Comparison of ENCODE assay signal across 14 mouse cellular contexts in genomic region chr7:130969076-130969475, GRCm38 (mm10). TPM values are rescaled to one million over a fixed set of nuclear protein-coding genes. Genes with fewer than 3 reads are reported as not detected.
DNase-seq lines count a peak whose midpoint lies in the region; ATAC-seq and TF ChIP-seq lines count a peak whose summit lies in the region.
"Had no signal": no experiment of that assay in that cellular context is flagged by ENCODE, and none has a peak within 500 bp of the region (broad histone marks: within the 10 kb centered on the region; RNA-seq: fewer than 3 reads in every experiment).

No protein-coding gene starts in this region.

- peaks cover 51% of the 10 kb centered on the region for H3K4me1 ChIP-seq in embryonic facial prominence, embryonic 13.5 days
- H3K4me1 ChIP-seq in embryonic facial prominence, embryonic 10.5 days, result peaks cover 43% of the 10 kb centered on the region
- H3K4me1 ChIP-seq in lung, embryonic 14.5 days (ENCODE audit: insufficient read depth), result peaks cover 16% of the 10 kb centered on the region
- H3K4me1 ChIP-seq in brown adipose tissue, adult 24 weeks (ENCODE audit: control insufficient read depth, insufficient read depth, insufficient read length, low read length), result peaks cover 8% of the 10 kb centered on the region
- H3K4me1 ChIP-seq in forebrain, embryonic 10.5 days, result peaks cover 29% of the 10 kb centered on the region
- H3K4me1 ChIP-seq in forebrain, embryonic 14.5 days (ENCODE audit: control insufficient read depth, insufficient read depth, low read length), result peaks cover 2% of the 10 kb centered on the region; the same call in 1 of the 2 replicates
- H3K4me1 ChIP-seq: liver, embryonic 13.5 days had no signal

- no peak for DNase-seq in embryonic facial prominence, embryonic 10.5 days (ENCODE audit: low spot score)
- DNase-seq in lung, embryonic 14.5 days, result peak; percentile 42
- no peak for DNase-seq in lung, postnatal 4 days
- DNase-seq in forebrain, embryonic 10.5 days (ENCODE audit: extremely low spot score, low spot score), result no peak
- DNase-seq in forebrain, embryonic 14.5 days (ENCODE audit: low spot score), result no peak
- DNase-seq: forebrain, postnatal 0 days; kidney, adult 18-20 months; liver, embryonic 13.5 days; thymus, adult 18-20 months had no signal

- H3K4me3 ChIP-seq in embryonic facial prominence, embryonic 13.5 days, result no peak overlapping the region
- H3K4me3 ChIP-seq in embryonic facial prominence, embryonic 10.5 days, result no peak overlapping the region
- no peak overlapping the region for H3K4me3 ChIP-seq in lung, embryonic 14.5 days (ENCODE audit: low read depth, low read length)
- H3K4me3 ChIP-seq in brown adipose tissue, adult 24 weeks (ENCODE audit: insufficient read depth, low read depth, low read length), result no peak overlapping the region
- no peak overlapping the region for H3K4me3 ChIP-seq in myocyte
- no peak overlapping the region for H3K4me3 ChIP-seq in forebrain, embryonic 10.5 days
- no peak overlapping the region for H3K4me3 ChIP-seq in forebrain, embryonic 14.5 days (ENCODE audit: low read depth, low read length)
- H3K4me3 ChIP-seq: hindbrain, embryonic 15.5 days; liver, embryonic 13.5 days; midbrain, embryonic 10.5 days had no signal

- H3K36me3 ChIP-seq in embryonic facial prominence, embryonic 13.5 days, result no peaks in the 10 kb centered on the region
- H3K36me3 ChIP-seq in embryonic facial prominence, embryonic 10.5 days (replicated peaks), result no peaks in the 10 kb centered on the region
- H3K36me3 ChIP-seq in lung, embryonic 14.5 days (ENCODE audit: insufficient read depth), result no peaks in the 10 kb centered on the region
- H3K36me3 ChIP-seq in myocyte (ENCODE audit: control insufficient read depth, insufficient read depth), result peaks cover 27% of the 10 kb centered on the region
- no peaks in the 10 kb centered on the region for H3K36me3 ChIP-seq in forebrain, embryonic 10.5 days (replicated peaks)
- H3K36me3 ChIP-seq in forebrain, embryonic 14.5 days (ENCODE audit: control insufficient read depth, insufficient read depth, low read length), result no peaks in the 10 kb centered on the region
- H3K36me3 ChIP-seq: hindbrain, embryonic 15.5 days; liver, embryonic 13.5 days; midbrain, embryonic 10.5 days had no signal

- H3ac ChIP-seq in myocyte (ENCODE audit: control insufficient read depth, insufficient read length), result no peak overlapping the region

- TF ChIP-seq CTCF in lung, embryonic 14.5 days (IDR thresholded peaks at IDR 0.05; ENCODE audit: low read depth), result no peak

- no peaks in the 10 kb centered on the region for H3K79me2 ChIP-seq in myocyte (ENCODE audit: control insufficient read depth, insufficient read depth)

- no peak overlapping the region for H3K9ac ChIP-seq in embryonic facial prominence, embryonic 13.5 days
- no peak overlapping the region for H3K9ac ChIP-seq in lung, embryonic 14.5 days
- H3K9ac ChIP-seq in forebrain, embryonic 14.5 days (ENCODE audit: low read length), result no peak overlapping the region
- H3K9ac ChIP-seq: forebrain, postnatal 0 days; hindbrain, embryonic 15.5 days; liver, embryonic 13.5 days had no signal

- ATAC-seq in embryonic facial prominence, embryonic 13.5 days (ENCODE audit: insufficient number of reproducible peaks, insufficient read depth, low FRiP score, low TSS enrichment, low read depth), result no peak
- no peak for ATAC-seq in lung, embryonic 14.5 days (ENCODE audit: insufficient read depth)
- no peak for ATAC-seq in forebrain, embryonic 14.5 days
- ATAC-seq: forebrain, postnatal 0 days had no signal

- no peak for TF ChIP-seq POLR2A in myocyte (IDR thresholded peaks at IDR 0.05; ENCODE audit: insufficient read length, low read depth)

- 81% methylated on average over 5 of the region's 5 CpGs for WGBS in embryonic facial prominence, embryonic 13.5 days
- WGBS in embryonic facial prominence, embryonic 10.5 days, result 93% methylated on average over 5 of the region's 5 CpGs
- 85% methylated on average over 5 of the region's 5 CpGs for WGBS in lung, embryonic 14.5 days
- 92% methylated on average over 5 of the region's 5 CpGs for WGBS in forebrain, embryonic 10.5 days
- WGBS in forebrain, embryonic 14.5 days, result 80% methylated on average over 5 of the region's 5 CpGs

- H3K27me3 ChIP-seq in embryonic facial prominence, embryonic 13.5 days, result no peaks in the 10 kb centered on the region
- H3K27me3 ChIP-seq in embryonic facial prominence, embryonic 10.5 days (replicated peaks; ENCODE audit: low read depth, poor library complexity, severe bottlenecking), result no peaks in the 10 kb centered on the region
- H3K27me3 ChIP-seq in lung, embryonic 14.5 days (ENCODE audit: insufficient read depth, low read length), result no peaks in the 10 kb centered on the region
- H3K27me3 ChIP-seq in myocyte (ENCODE audit: control insufficient read depth, insufficient read depth, insufficient read length), result no peaks in the 10 kb centered on the region
- no peaks in the 10 kb centered on the region for H3K27me3 ChIP-seq in forebrain, embryonic 10.5 days (ENCODE audit: poor library complexity, severe bottlenecking)
- H3K27me3 ChIP-seq in forebrain, embryonic 14.5 days (replicated peaks; ENCODE audit: control insufficient read depth, insufficient read depth, low read length), result no peaks in the 10 kb centered on the region
- H3K27me3 ChIP-seq: hindbrain, embryonic 15.5 days; liver, embryonic 13.5 days had no signal

- no peaks in the 10 kb centered on the region for H3K9me3 ChIP-seq in embryonic facial prominence, embryonic 13.5 days
- H3K9me3 ChIP-seq in embryonic facial prominence, embryonic 10.5 days, result no peaks in the 10 kb centered on the region
- no peaks in the 10 kb centered on the region for H3K9me3 ChIP-seq in lung, embryonic 14.5 days (ENCODE audit: low read depth, low read length)
- H3K9me3 ChIP-seq in forebrain, embryonic 10.5 days, result no peaks in the 10 kb centered on the region
- H3K9me3 ChIP-seq in forebrain, embryonic 14.5 days (replicated peaks; ENCODE audit: control insufficient read depth, low read length), result no peaks in the 10 kb centered on the region
- H3K9me3 ChIP-seq: hindbrain, embryonic 15.5 days; liver, embryonic 13.5 days; midbrain, embryonic 10.5 days had no signal

- peak overlapping the region; percentile 28; the same call in 1 of the 2 replicates for H3K27ac ChIP-seq in embryonic facial prominence, embryonic 13.5 days
- no peak overlapping the region for H3K27ac ChIP-seq in embryonic facial prominence, embryonic 10.5 days (replicated peaks)
- peak overlapping the region; percentile 24; the same call in 1 of the 2 replicates for H3K27ac ChIP-seq in lung, embryonic 14.5 days (ENCODE audit: low read depth)
- 0 out of 2 replicates have a peak overlapping the region, but pooled peaks have one; percentile 54 for H3K27ac ChIP-seq in brown adipose tissue, adult 24 weeks (replicated peaks; ENCODE audit: low read depth, low read length)
- H3K27ac ChIP-seq in forebrain, embryonic 10.5 days, result no peak overlapping the region
- H3K27ac ChIP-seq in forebrain, embryonic 14.5 days (ENCODE audit: low read depth, low read length), result no peak overlapping the region
- H3K27ac ChIP-seq: hindbrain, embryonic 15.5 days; liver, embryonic 13.5 days had no signal

- no peak overlapping the region for H3K4me2 ChIP-seq in embryonic facial prominence, embryonic 13.5 days
- no peak overlapping the region for H3K4me2 ChIP-seq in lung, embryonic 14.5 days
- H3K4me2 ChIP-seq in myocyte (ENCODE audit: low read depth), result peak overlapping the region; percentile 69
- H3K4me2 ChIP-seq in forebrain, embryonic 14.5 days (ENCODE audit: low read length), result no peak overlapping the region
- H3K4me2 ChIP-seq: hindbrain, embryonic 15.5 days; liver, embryonic 13.5 days had no signal

TF ChIP-seq in myocyte, 11 proteins besides CTCF, POLR2A, EP300 and RAD21:
- no peak for TF ChIP-seq TCF12 (IDR thresholded peaks at IDR 0.05; ENCODE audit: insufficient read depth, poor library complexity, severe bottlenecking)
- TF ChIP-seq MYOD1 (IDR thresholded peaks at IDR 0.05; ENCODE audit: control insufficient read depth in 1 of 3, insufficient read length in 2 of 3, low read depth in 2 of 3), result no peak
- no peak for TF ChIP-seq MAX (IDR thresholded peaks at IDR 0.05; ENCODE audit: low read depth)
- no peak for TF ChIP-seq E2F4 (IDR thresholded peaks at IDR 0.05; ENCODE audit: insufficient read depth)
- no peak for TF ChIP-seq MYOG (IDR thresholded peaks at IDR 0.05; ENCODE audit: control insufficient read depth in 1 of 3, insufficient read depth in 1 of 3, insufficient read length in 2 of 3, low read depth in 2 of 3)
- TF ChIP-seq TCF3 (IDR thresholded peaks at IDR 0.05; ENCODE audit: insufficient read length, low read depth), result no peak
- no peak for TF ChIP-seq REST (IDR thresholded peaks at IDR 0.05; ENCODE audit: insufficient read depth, insufficient read length)
- TF ChIP-seq POLR2AphosphoS2 (IDR thresholded peaks at IDR 0.05; ENCODE audit: insufficient read length, low read depth), result no peak
- TF ChIP-seq SRF (IDR thresholded peaks at IDR 0.05; ENCODE audit: control insufficient read depth, insufficient read length, low read depth), result no peak
- TF ChIP-seq USF1 (IDR thresholded peaks at IDR 0.05; ENCODE audit: low read depth), result no peak

RNA-seq across cellular contexts. Expression of gene Htra1, which starts 33.2 kb away (rescaled TPM):
- 29.9 and 33.7 TPM in 2 replicates for polyA plus RNA-seq in embryonic facial prominence, embryonic 13.5 days (2015; fragmentation: Nextera tagmentation; extraction: Ambion mirVana)
- polyA plus RNA-seq in embryonic facial prominence, embryonic 10.5 days (2016; fragmentation: Nextera tagmentation; extraction: Ambion mirVana), result 3.2 and 3.3 TPM in 2 replicates
- 25.8 and 30.0 TPM in 2 replicates for polyA plus RNA-seq in lung, embryonic 14.5 days (2014; fragmentation: Nextera tagmentation; extraction: Ambion mirVana)
- polyA plus RNA-seq in brown adipose tissue, adult 24 weeks (2012; ENCODE audit: insufficient read depth, insufficient read length, missing spikeins), result 40.6 and 47.3 TPM in 2 replicates
- 176 TPM for polyA plus RNA-seq in myocyte (2012; fragmentation: generic; extraction: Trizol)
- 1.4 and 2.1 TPM in 2 replicates for polyA plus RNA-seq in forebrain, embryonic 10.5 days (2016; fragmentation: Nextera tagmentation; extraction: Ambion mirVana)
- polyA plus RNA-seq in forebrain, embryonic 14.5 days (2014; fragmentation: Nextera tagmentation; extraction: Ambion mirVana), result 24.7 and 26.6 TPM in 2 replicates

Comparison
In these comparisons a context has a peak if more than half of its experiments do, and no peak if none do; other contexts are left out.
1. H3K27ac ChIP-seq: peak in embryonic facial prominence, embryonic 13.5 days (single experiment), lung, embryonic 14.5 days (single experiment) and brown adipose tissue, adult 24 weeks (single experiment); none in embryonic facial prominence, embryonic 10.5 days (single experiment), forebrain, embryonic 10.5 days (single experiment) and forebrain, embryonic 14.5 days (single experiment).